Comparison of ENCODE assay signal across 18 mouse cellular contexts in genomic region chr17:73557101-73557500, GRCm38 (mm10).
"Had no signal": no experiment of that assay in that cellular context is flagged by ENCODE, and none has a peak within 500 bp of the region (broad histone marks: within the 10 kb centered on the region; RNA-seq: fewer than 3 reads in every experiment).

No protein-coding gene starts in this region.

- H3K4me3 ChIP-seq: layer of hippocampus, adult 2 months; left cerebral cortex, adult 2 months; limb, embryonic 12.5 days; limb, embryonic 15.5 days; midbrain, embryonic 12.5 days; midbrain, embryonic 15.5 days; neural tube, embryonic 12.5 days; neural tube, embryonic 15.5 days had no signal

- H3K27ac ChIP-seq: kidney, postnatal 0 days; layer of hippocampus, adult 2 months; left cerebral cortex, adult 2 months; limb, embryonic 12.5 days; limb, embryonic 15.5 days; liver, embryonic 14.5 days; macrophage; midbrain, embryonic 12.5 days; midbrain, embryonic 15.5 days; neural tube, embryonic 12.5 days; neural tube, embryonic 15.5 days had no signal

- H3K4me2 ChIP-seq: limb, embryonic 12.5 days; limb, embryonic 15.5 days; liver, embryonic 11.5 days; lung, embryonic 14.5 days; midbrain, embryonic 12.5 days; midbrain, embryonic 15.5 days; neural tube, embryonic 12.5 days; neural tube, embryonic 15.5 days had no signal

- ATAC-seq: liver, postnatal 0 days; lung, postnatal 0 days; midbrain, embryonic 15.5 days had no signal

- H3K36me3 ChIP-seq: limb, embryonic 12.5 days; limb, embryonic 15.5 days; midbrain, embryonic 12.5 days; midbrain, embryonic 15.5 days; neural tube, embryonic 12.5 days; neural tube, embryonic 15.5 days had no signal

- H3K4me1 ChIP-seq: limb, embryonic 12.5 days; limb, embryonic 15.5 days; midbrain, embryonic 12.5 days; midbrain, embryonic 15.5 days; neural tube, embryonic 12.5 days had no signal

- H3K9ac ChIP-seq: limb, embryonic 12.5 days; limb, embryonic 15.5 days; liver, embryonic 14.5 days; liver, postnatal 0 days; lung, embryonic 14.5 days; midbrain, embryonic 12.5 days; midbrain, embryonic 15.5 days; neural tube, embryonic 12.5 days; neural tube, embryonic 15.5 days had no signal

- H3K27me3 ChIP-seq: limb, embryonic 15.5 days; midbrain, embryonic 12.5 days; midbrain, embryonic 15.5 days; neural tube, embryonic 12.5 days; neural tube, embryonic 15.5 days had no signal

- DNase-seq: layer of hippocampus, adult 9-11 months; liver, postnatal 0 days; lung, embryonic 14.5 days; thymus, adult 18-20 months; thymus, postnatal 36 days had no signal

- H3K9me3 ChIP-seq: limb, embryonic 12.5 days; limb, embryonic 15.5 days; midbrain, embryonic 12.5 days; midbrain, embryonic 15.5 days; neural tube, embryonic 12.5 days; neural tube, embryonic 15.5 days had no signal
